Mouse (Mus musculus): Measurements from ENCODE around the gene Ip6k2. TPM values are rescaled to one million over a fixed set of nuclear protein-coding genes. Genes with fewer than 3 reads are reported as not detected.

Gene Ip6k2
- polyA plus RNA-seq, 1 experiment from 2014 or later, result 48.7 TPM

DNA sequence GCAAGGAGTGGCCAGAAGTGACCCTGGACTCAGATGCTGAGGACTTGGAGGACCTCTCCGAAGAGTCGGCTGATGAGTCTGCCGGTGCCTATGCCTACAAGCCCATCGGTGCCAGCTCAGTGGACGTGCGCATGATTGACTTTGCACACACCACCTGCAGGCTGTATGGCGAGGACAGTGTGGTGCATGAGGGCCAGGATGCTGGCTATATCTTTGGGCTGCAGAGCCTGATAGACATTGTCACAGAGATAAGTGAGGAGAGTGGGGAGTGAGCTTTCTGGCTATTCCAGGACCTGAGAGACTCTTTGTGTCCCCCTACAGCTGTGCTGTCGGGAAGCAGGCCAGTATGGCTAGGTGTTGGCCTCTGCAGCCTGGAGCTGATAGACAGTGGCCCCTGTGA is 22.2 kb downstream of the Ip6k2 start:
- H3K4me1 ChIP-seq (ENCODE audit: control insufficient read depth, insufficient read depth, low read length), result peaks cover 28% of the 10 kb centered on the region
- ATAC-seq (replicated peaks; ENCODE audit: insufficient number of reproducible peaks, low FRiP score, low TSS enrichment), result no peak
- H3K27ac ChIP-seq (ENCODE audit: low read depth, low read length), result no peak overlapping the region
- no peak overlapping the region for H3K9ac ChIP-seq (ENCODE audit: low read depth, low read length)
- no peaks in the 10 kb centered on the region for H3K9me3 ChIP-seq (replicated peaks; ENCODE audit: control insufficient read depth, low read length)
- no peak overlapping the region for H3K4me2 ChIP-seq
- peaks cover 22% of the 10 kb centered on the region for H3K36me3 ChIP-seq (ENCODE audit: control insufficient read depth, insufficient read depth, low read length)
- H3K27me3 ChIP-seq (ENCODE audit: control insufficient read depth, insufficient read depth, low read length), result no peaks in the 10 kb centered on the region
- H3K4me3 ChIP-seq (ENCODE audit: low read depth, low read length), result no peak overlapping the region
- WGBS (ENCODE audit: insufficient replicate concordance), result 85% methylated on average over 8 of the region's 8 CpGs

DNA sequence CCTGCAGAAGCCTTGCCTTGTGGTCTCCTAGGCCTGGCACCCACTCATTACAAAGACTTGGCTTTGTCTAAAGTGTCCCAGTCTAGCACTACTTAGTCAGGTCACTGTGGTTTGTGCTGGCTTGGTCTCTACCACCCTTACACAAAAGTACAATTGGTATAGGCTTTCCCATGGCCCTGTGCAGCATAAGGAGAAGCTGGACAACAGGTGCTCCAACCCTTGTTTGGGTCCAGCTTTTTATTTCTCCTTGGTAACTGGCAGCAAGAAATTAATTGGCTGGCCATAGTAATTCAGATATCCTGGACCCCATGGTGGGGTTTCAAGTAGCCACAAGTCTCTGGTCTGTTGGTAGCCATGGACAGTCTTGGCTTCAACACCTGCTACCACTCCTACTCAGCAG is 22.8 kb downstream of the Ip6k2 start:
- Histone ChIP-seq H3K27me3 (ENCODE audit: control insufficient read depth, insufficient read depth, low read length) (no peaks in the 10 kb centered on the region), H3K4me1 (ENCODE audit: control insufficient read depth, insufficient read depth, low read length) (peaks cover 28% of the 10 kb centered on the region), H3K36me3 (ENCODE audit: control insufficient read depth, insufficient read depth, low read length) (peaks cover 22% of the 10 kb centered on the region), H3K4me2 (no peak overlapping the region), H3K4me3 (ENCODE audit: low read depth, low read length) (no peak overlapping the region), H3K9ac (ENCODE audit: low read depth, low read length) (no peak overlapping the region), H3K9me3 (replicated peaks; ENCODE audit: control insufficient read depth, low read length) (no peaks in the 10 kb centered on the region), H3K27ac (ENCODE audit: low read depth, low read length) (peak overlapping the region; percentile 4; the same call in 1 of the 2 replicates)
- no peak for ATAC-seq (replicated peaks; ENCODE audit: insufficient number of reproducible peaks, low FRiP score, low TSS enrichment)

DNA sequence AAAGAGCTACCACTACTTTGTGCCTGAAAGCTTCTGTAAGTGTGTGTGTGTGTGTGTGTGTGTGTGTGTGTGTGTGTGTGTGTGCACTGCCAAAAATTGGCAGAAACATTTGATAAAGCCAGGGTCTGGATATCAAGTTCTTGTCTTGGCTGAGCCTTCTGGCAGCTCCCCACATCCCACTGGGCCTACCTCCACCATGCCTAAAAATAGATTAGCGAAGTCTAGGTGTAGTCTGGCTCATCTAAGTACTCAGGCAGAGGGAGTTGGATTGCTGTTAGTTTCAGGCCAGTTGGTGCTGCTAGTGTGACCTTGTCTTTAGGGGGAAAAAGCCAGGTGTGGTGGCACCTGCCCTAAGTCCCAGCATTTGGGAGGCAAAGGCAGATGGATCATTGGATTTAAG is 23.2 kb downstream of the Ip6k2 start:
- Histone ChIP-seq H3K9ac (ENCODE audit: low read depth, low read length) (no peak overlapping the region; the same call in 1 of the 2 replicates), H3K4me2 (no peak overlapping the region), H3K4me3 (ENCODE audit: low read depth, low read length) (no peak overlapping the region), H3K27ac (ENCODE audit: low read depth, low read length) (peak overlapping the region; percentile 4; the same call in 1 of the 2 replicates), H3K27me3 (ENCODE audit: control insufficient read depth, insufficient read depth, low read length) (no peaks in the 10 kb centered on the region), H3K4me1 (ENCODE audit: control insufficient read depth, insufficient read depth, low read length) (peaks cover 28% of the 10 kb centered on the region), H3K9me3 (replicated peaks; ENCODE audit: control insufficient read depth, low read length) (no peaks in the 10 kb centered on the region), H3K36me3 (ENCODE audit: control insufficient read depth, insufficient read depth, low read length) (peaks cover 20% of the 10 kb centered on the region)
- no peak for ATAC-seq (replicated peaks; ENCODE audit: insufficient number of reproducible peaks, low FRiP score, low TSS enrichment)
- WGBS (ENCODE audit: insufficient replicate concordance), result 50% methylated on average over 1 of the region's 1 CpGs

DNA sequence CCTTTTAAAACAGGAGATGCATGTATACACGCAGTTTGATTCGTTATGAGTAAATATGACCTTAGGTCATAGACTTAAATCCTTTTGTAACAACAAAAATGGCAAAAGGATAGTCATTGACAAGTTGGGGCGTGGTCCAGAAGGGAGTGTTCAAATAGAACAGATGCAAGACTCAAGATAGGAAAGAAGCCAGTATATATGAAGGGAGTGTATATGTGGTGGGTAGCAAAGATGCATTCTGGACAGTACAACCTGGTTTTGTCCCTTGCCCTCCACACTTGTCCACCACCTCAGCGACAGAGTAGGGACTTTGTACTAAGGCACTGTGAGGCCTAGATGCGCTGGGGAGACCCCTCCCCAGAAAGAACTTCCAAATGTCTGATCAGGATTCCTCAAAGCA is 24.1 kb downstream of the Ip6k2 start:
- H3K27me3 ChIP-seq (ENCODE audit: control insufficient read depth, insufficient read depth, low read length), result no peaks in the 10 kb centered on the region
- H3K27ac ChIP-seq (ENCODE audit: low read depth, low read length), result no peak overlapping the region
- 67% methylated on average over 5 of the region's 5 CpGs for WGBS (ENCODE audit: insufficient replicate concordance)
- H3K4me1 ChIP-seq (ENCODE audit: control insufficient read depth, insufficient read depth, low read length), result peaks cover 28% of the 10 kb centered on the region
- H3K9me3 ChIP-seq (replicated peaks; ENCODE audit: control insufficient read depth, low read length), result no peaks in the 10 kb centered on the region
- H3K4me2 ChIP-seq, result peak overlapping the region; percentile 93
- no peak overlapping the region; the same call in 1 of the 2 replicates for H3K9ac ChIP-seq (ENCODE audit: low read depth, low read length)
- H3K4me3 ChIP-seq (ENCODE audit: low read depth, low read length), result no peak overlapping the region
- peaks cover 14% of the 10 kb centered on the region; the same call in 1 of the 2 replicates for H3K36me3 ChIP-seq (ENCODE audit: control insufficient read depth, insufficient read depth, low read length)
- no peak for ATAC-seq (replicated peaks; ENCODE audit: insufficient number of reproducible peaks, low FRiP score, low TSS enrichment)

DNA sequence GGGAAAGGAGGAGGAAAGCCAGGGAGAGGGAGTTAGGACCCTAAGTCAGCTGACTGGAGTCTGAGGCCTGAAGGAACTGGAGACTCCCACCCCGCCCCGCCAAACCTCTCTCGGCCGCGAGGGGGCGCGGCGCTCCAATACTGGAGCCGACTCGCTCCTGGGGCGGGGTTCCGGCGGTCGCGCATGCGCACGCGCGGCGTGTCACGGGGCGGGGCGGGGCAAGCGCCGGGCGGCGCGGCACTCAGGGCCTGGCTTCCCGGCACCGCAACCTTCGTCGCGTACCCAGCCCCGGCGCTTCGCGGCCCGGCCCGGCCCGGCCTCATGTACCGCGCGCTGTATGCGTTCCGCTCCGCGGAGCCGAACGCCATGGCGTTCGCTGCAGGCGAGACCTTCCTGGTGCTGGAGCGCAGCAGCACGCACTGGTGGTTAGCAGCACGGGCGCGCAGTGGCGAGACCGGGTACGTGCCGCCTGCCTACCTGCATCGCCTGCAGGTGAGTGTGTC is 24.6 kb downstream of the Ip6k2 start, which contains the start of gene Nckipsd:
Nckipsd (plus strand) TSS at position 206 of the 503 bp plus-strand sequence.
- H3K4me3 ChIP-seq (ENCODE audit: low read depth, low read length), result peak within 1 kb of the TSS; percentile 76
- under 1% methylated on average over 53 of the region's 62 CpGs for WGBS (ENCODE audit: insufficient replicate concordance)

DNA sequence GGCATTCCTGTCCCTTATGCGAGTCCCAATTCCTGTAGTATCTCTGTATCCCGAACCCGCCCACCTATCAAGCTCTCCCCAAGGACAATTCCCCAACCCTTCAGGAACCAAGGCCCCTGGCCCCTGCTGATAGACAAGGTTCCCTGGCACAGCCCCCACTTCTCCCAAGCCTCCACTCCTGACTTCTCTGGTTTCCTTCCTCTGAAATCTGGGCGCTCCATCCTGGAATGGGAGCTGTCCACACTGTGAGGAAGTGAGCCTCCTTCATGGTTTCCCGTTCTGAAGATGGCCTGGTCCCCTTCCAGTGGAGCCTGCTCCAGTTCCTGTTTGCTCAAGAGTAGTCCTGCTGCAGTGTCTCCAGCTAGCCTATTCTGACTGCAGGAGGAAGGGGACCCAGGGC is 25.6 kb downstream of the Ip6k2 start:
- Histone ChIP-seq H3K27ac (ENCODE audit: low read depth, low read length) (no peak overlapping the region), H3K27me3 (ENCODE audit: control insufficient read depth, insufficient read depth, low read length) (no peaks in the 10 kb centered on the region), H3K4me3 (ENCODE audit: low read depth, low read length) (peak overlapping the region; percentile 76; the same call in 1 of the 2 replicates), H3K36me3 (ENCODE audit: control insufficient read depth, insufficient read depth, low read length) (peaks cover 12% of the 10 kb centered on the region), H3K4me1 (ENCODE audit: control insufficient read depth, insufficient read depth, low read length) (peaks cover 28% of the 10 kb centered on the region), H3K9me3 (replicated peaks; ENCODE audit: control insufficient read depth, low read length) (no peaks in the 10 kb centered on the region), H3K9ac (ENCODE audit: low read depth, low read length) (no peak overlapping the region), H3K4me2 (peak overlapping the region; percentile 93)
- ATAC-seq (replicated peaks; ENCODE audit: insufficient number of reproducible peaks, low FRiP score, low TSS enrichment), result no peak
- 53% methylated on average over 5 of the region's 5 CpGs for WGBS (ENCODE audit: insufficient replicate concordance)

More for the DNA sequence above, 24.6 kb downstream of the Ip6k2 start, which contains the start of gene Nckipsd:
- Histone ChIP-seq H3K27me3 (ENCODE audit: control insufficient read depth, insufficient read depth, low read length) (no peaks in the 10 kb centered on the region), H3K36me3 (ENCODE audit: control insufficient read depth, insufficient read depth, low read length) (peaks cover 14% of the 10 kb centered on the region; the same call in 1 of the 2 replicates), H3K9ac (ENCODE audit: low read depth, low read length) (peak within 1 kb of the TSS; percentile 87), H3K4me2 (peak within 1 kb of the TSS; percentile 93), H3K27ac (ENCODE audit: low read depth, low read length) (peak within 1 kb of the TSS; percentile 30; the same call in 1 of the 2 replicates), H3K4me1 (ENCODE audit: control insufficient read depth, insufficient read depth, low read length) (peaks cover 28% of the 10 kb centered on the region), H3K9me3 (replicated peaks; ENCODE audit: control insufficient read depth, low read length) (no peaks in the 10 kb centered on the region)
- peak; percentile 88 for ATAC-seq (replicated peaks; ENCODE audit: insufficient number of reproducible peaks, low FRiP score, low TSS enrichment)

DNA sequence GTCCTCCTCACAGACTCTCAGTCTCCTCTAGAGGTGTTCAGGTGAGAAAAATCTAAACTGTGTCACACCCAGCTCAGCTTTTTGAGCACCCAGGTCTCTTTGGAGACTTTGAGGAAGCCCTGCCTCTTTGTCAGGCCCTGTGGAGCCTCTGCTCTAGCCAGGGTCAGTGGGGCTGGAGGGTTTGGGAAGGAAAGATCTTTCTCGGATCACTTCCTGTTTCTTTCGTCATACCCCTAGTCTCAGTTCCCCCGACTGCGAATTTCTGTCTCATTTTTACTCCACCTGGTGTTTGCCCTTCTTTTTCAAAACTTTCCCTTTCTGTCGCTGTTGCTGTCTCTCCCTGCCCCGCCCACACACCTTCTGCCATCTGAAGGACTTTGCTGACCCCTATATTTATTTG is 26.1 kb downstream of the Ip6k2 start:
- no peak overlapping the region for H3K27ac ChIP-seq (ENCODE audit: low read depth, low read length)
- H3K4me1 ChIP-seq (ENCODE audit: control insufficient read depth, insufficient read depth, low read length), result peaks cover 28% of the 10 kb centered on the region
- no peak overlapping the region for H3K9ac ChIP-seq (ENCODE audit: low read depth, low read length)
- H3K27me3 ChIP-seq (ENCODE audit: control insufficient read depth, insufficient read depth, low read length), result no peaks in the 10 kb centered on the region
- ATAC-seq (replicated peaks; ENCODE audit: insufficient number of reproducible peaks, low FRiP score, low TSS enrichment), result no peak
- WGBS (ENCODE audit: insufficient replicate concordance), result 84% methylated on average over 6 of the region's 6 CpGs
- peaks cover 12% of the 10 kb centered on the region for H3K36me3 ChIP-seq (ENCODE audit: control insufficient read depth, insufficient read depth, low read length)
- no peak overlapping the region for H3K4me3 ChIP-seq (ENCODE audit: low read depth, low read length)
- no peaks in the 10 kb centered on the region for H3K9me3 ChIP-seq (replicated peaks; ENCODE audit: control insufficient read depth, low read length)
- H3K4me2 ChIP-seq, result peak overlapping the region; percentile 93; the same call in 1 of the 2 replicates

DNA sequence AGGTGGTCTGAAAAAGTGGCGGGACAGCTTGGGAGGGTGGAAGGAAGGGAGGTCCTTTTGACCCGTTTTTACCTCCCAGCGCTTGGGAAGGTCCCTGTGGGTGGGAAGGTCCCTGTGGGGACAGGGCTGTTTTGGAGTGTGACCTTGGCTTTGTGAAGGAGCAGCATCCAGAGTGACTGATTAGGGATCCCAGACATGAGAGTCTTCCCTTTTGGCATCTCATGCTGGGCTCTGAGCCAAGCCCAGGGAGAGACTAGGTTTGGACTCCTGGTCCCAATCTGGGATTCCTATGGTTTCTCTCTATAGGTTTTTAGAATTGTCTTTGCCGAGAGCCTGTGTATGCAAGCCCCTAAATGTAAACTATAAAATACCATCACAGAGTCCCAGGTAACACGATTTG is 26.9 kb downstream of the Ip6k2 start:
- no peak overlapping the region for H3K9ac ChIP-seq (ENCODE audit: low read depth, low read length)
- no peak overlapping the region for H3K4me3 ChIP-seq (ENCODE audit: low read depth, low read length)
- no peak for ATAC-seq (replicated peaks; ENCODE audit: insufficient number of reproducible peaks, low FRiP score, low TSS enrichment)
- no peaks in the 10 kb centered on the region for H3K27me3 ChIP-seq (ENCODE audit: control insufficient read depth, insufficient read depth, low read length)
- H3K27ac ChIP-seq (ENCODE audit: low read depth, low read length), result no peak overlapping the region
- H3K36me3 ChIP-seq (ENCODE audit: control insufficient read depth, insufficient read depth, low read length), result peaks cover 13% of the 10 kb centered on the region; the same call in 1 of the 2 replicates
- 86% methylated on average over 5 of the region's 5 CpGs for WGBS (ENCODE audit: insufficient replicate concordance)
- H3K4me1 ChIP-seq (ENCODE audit: control insufficient read depth, insufficient read depth, low read length), result peaks cover 28% of the 10 kb centered on the region
- no peak overlapping the region for H3K4me2 ChIP-seq
- no peaks in the 10 kb centered on the region for H3K9me3 ChIP-seq (replicated peaks; ENCODE audit: control insufficient read depth, low read length)

DNA sequence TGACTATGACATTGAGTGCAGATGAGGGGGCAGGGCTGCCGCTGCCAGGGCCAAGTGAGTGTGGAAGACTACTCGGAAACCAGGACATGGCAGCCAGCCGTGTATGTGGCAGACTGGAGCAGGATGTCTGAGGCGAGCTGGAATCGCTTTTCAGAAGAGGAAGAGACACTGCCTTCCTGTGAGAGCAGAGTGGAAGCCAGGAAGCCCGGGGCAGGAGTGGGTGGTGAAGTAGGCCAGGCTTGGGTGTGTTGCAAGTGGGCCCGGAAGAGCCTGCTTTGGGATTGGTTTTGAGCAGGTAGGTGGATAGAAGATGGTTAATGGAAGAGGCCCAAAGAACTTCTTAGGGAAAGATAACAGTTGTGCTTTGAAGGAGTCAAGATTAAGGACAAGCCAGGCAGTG is 32.0 kb downstream of the Ip6k2 start:
- peaks cover 10% of the 10 kb centered on the region for H3K36me3 ChIP-seq (ENCODE audit: control insufficient read depth, insufficient read depth, low read length)
- H3K27ac ChIP-seq (ENCODE audit: low read depth, low read length), result no peak overlapping the region
- ATAC-seq (replicated peaks; ENCODE audit: insufficient number of reproducible peaks, low FRiP score, low TSS enrichment), result no peak
- H3K4me3 ChIP-seq (ENCODE audit: low read depth, low read length), result no peak overlapping the region
- no peak overlapping the region for H3K4me2 ChIP-seq
- no peak overlapping the region for H3K9ac ChIP-seq (ENCODE audit: low read depth, low read length)
- WGBS (ENCODE audit: insufficient replicate concordance), result 73% methylated on average over 7 of the region's 7 CpGs
- no peaks in the 10 kb centered on the region for H3K9me3 ChIP-seq (replicated peaks; ENCODE audit: control insufficient read depth, low read length)
- no peaks in the 10 kb centered on the region for H3K27me3 ChIP-seq (ENCODE audit: control insufficient read depth, insufficient read depth, low read length)
- H3K4me1 ChIP-seq (ENCODE audit: control insufficient read depth, insufficient read depth, low read length), result no peaks in the 10 kb centered on the region

Measured in heart, embryonic 11.5 days (tissue).